11 mouse cellular contexts compared by ENCODE assay signal in genomic region chr17:26064916-26065315, GRCm38 (mm10). TPM values are rescaled to one million over a fixed set of nuclear protein-coding genes. Genes with fewer than 3 reads are reported as not detected.
DNase-seq lines count a peak whose midpoint lies in the region; ATAC-seq lines count a peak whose summit lies in the region.
"Had no signal": no experiment of that assay in that cellular context is flagged by ENCODE, and none has a peak within 500 bp of the region (broad histone marks: within the 10 kb centered on the region; RNA-seq: fewer than 3 reads in every experiment).

No protein-coding gene starts in this region.

- ATAC-seq in embryonic facial prominence, embryonic 14.5 days (ENCODE audit: low read depth): no peak
- ATAC-seq in hindbrain, embryonic 12.5 days (ENCODE audit: low FRiP score): no peak
- ATAC-seq in midbrain, embryonic 16.5 days: no peak
- no peak for ATAC-seq in megakaryocyte, adult 5-6 weeks (ENCODE audit: poor library complexity, severe bottlenecking)

- 0 out of 2 replicates have a peak overlapping the region, but pooled peaks have one; percentile 10 for H3K9ac ChIP-seq in embryonic facial prominence, embryonic 14.5 days (ENCODE audit: low read depth, low read length)
- H3K9ac ChIP-seq in hindbrain, embryonic 12.5 days: peak overlapping the region; percentile 43
- H3K9ac ChIP-seq in midbrain, embryonic 16.5 days (ENCODE audit: low read depth, low read length): no peak overlapping the region
- H3K9ac ChIP-seq: embryonic facial prominence, embryonic 12.5 days; limb, embryonic 15.5 days had no signal

- no peaks in the 10 kb centered on the region for H3K9me3 ChIP-seq in embryonic facial prominence, embryonic 14.5 days (ENCODE audit: control insufficient read depth, low read length)
- H3K9me3 ChIP-seq in hindbrain, embryonic 12.5 days (replicated peaks): no peaks in the 10 kb centered on the region
- no peaks in the 10 kb centered on the region for H3K9me3 ChIP-seq in midbrain, embryonic 16.5 days (replicated peaks; ENCODE audit: control insufficient read depth, low read length, poor library complexity, severe bottlenecking)
- H3K9me3 ChIP-seq: embryonic facial prominence, embryonic 12.5 days; limb, embryonic 15.5 days had no signal

- 73% methylated on average over 6 of the region's 6 CpGs for WGBS in embryonic facial prominence, embryonic 14.5 days
- 66% methylated on average over 6 of the region's 6 CpGs for WGBS in hindbrain, embryonic 12.5 days
- 72% methylated on average over 6 of the region's 6 CpGs for WGBS in midbrain, embryonic 16.5 days

- no peak overlapping the region for H3K27ac ChIP-seq in embryonic facial prominence, embryonic 14.5 days (replicated peaks; ENCODE audit: low read depth, low read length)
- H3K27ac ChIP-seq in hindbrain, embryonic 12.5 days: no peak overlapping the region
- no peak overlapping the region for H3K27ac ChIP-seq in midbrain, embryonic 16.5 days (ENCODE audit: low read length)
- H3K27ac ChIP-seq: embryonic facial prominence, embryonic 12.5 days; limb, embryonic 15.5 days had no signal

- peaks cover 19% of the 10 kb centered on the region; the same call in 1 of the 2 replicates for H3K36me3 ChIP-seq in embryonic facial prominence, embryonic 14.5 days (ENCODE audit: control insufficient read depth, insufficient read depth, low read length)
- H3K36me3 ChIP-seq in hindbrain, embryonic 12.5 days: peaks cover 27% of the 10 kb centered on the region
- H3K36me3 ChIP-seq in midbrain, embryonic 16.5 days (ENCODE audit: control insufficient read depth, insufficient read depth, low read length): peaks cover 3% of the 10 kb centered on the region

- intact Hi-C loops in left cerebral cortex, postnatal 4 days (cut with DNase I): no loop called here

- H3K27me3 ChIP-seq in embryonic facial prominence, embryonic 14.5 days (replicated peaks; ENCODE audit: control insufficient read depth, insufficient read depth, low read length): no peaks in the 10 kb centered on the region
- H3K27me3 ChIP-seq in hindbrain, embryonic 12.5 days: no peaks in the 10 kb centered on the region
- no peaks in the 10 kb centered on the region for H3K27me3 ChIP-seq in midbrain, embryonic 16.5 days (ENCODE audit: control insufficient read depth, insufficient read depth, low read depth, low read length)
- H3K27me3 ChIP-seq: embryonic facial prominence, embryonic 12.5 days; limb, embryonic 15.5 days had no signal

- DNase-seq in kidney, adult 18-20 months: peak; percentile 21
- no peak for DNase-seq in kidney, adult 11 months
- DNase-seq in embryonic facial prominence, embryonic 14.5 days (ENCODE audit: low spot score): no peak
- no peak for DNase-seq in left cerebral cortex, postnatal 4 days
- DNase-seq: lung, postnatal 10 days; thymus, postnatal 36 days had no signal

- no peak overlapping the region for H3K4me3 ChIP-seq in embryonic facial prominence, embryonic 14.5 days (ENCODE audit: low read depth, low read length)
- H3K4me3 ChIP-seq in hindbrain, embryonic 12.5 days: peak overlapping the region; percentile 17; the same call in 1 of the 2 replicates
- H3K4me3 ChIP-seq in midbrain, embryonic 16.5 days (ENCODE audit: low read depth, low read length): no peak overlapping the region
- H3K4me3 ChIP-seq: embryonic facial prominence, embryonic 12.5 days; limb, embryonic 15.5 days had no signal

- H3K4me1 ChIP-seq in embryonic facial prominence, embryonic 14.5 days (ENCODE audit: control insufficient read depth, insufficient read depth, low read length): peaks cover 20% of the 10 kb centered on the region
- H3K4me1 ChIP-seq in hindbrain, embryonic 12.5 days: peaks cover 57% of the 10 kb centered on the region
- peaks cover 57% of the 10 kb centered on the region for H3K4me1 ChIP-seq in midbrain, embryonic 16.5 days (ENCODE audit: control insufficient read depth, insufficient read depth, low read length)

- H3K4me2 ChIP-seq in embryonic facial prominence, embryonic 14.5 days (ENCODE audit: low read depth, low read length): no peak overlapping the region
- peak overlapping the region; percentile 36 for H3K4me2 ChIP-seq in hindbrain, embryonic 12.5 days (replicated peaks)
- H3K4me2 ChIP-seq in midbrain, embryonic 16.5 days (ENCODE audit: low read length): peak overlapping the region; percentile 33
- H3K4me2 ChIP-seq: embryonic facial prominence, embryonic 12.5 days; limb, embryonic 15.5 days had no signal

RNA-seq across cellular contexts. Expression of gene Rab11fip3, which starts 4.4 kb away (rescaled TPM):
- polyA plus RNA-seq in embryonic facial prominence, embryonic 14.5 days (2014; fragmentation: Nextera tagmentation; extraction: Ambion mirVana): 15.8 and 17.7 TPM in 2 replicates
- polyA plus RNA-seq in hindbrain, embryonic 12.5 days (2016; fragmentation: Nextera tagmentation; extraction: Ambion mirVana): 37.1 and 42.8 TPM in 2 replicates
- 25.8 and 30.1 TPM in 2 replicates for polyA plus RNA-seq in midbrain, embryonic 16.5 days (2015; fragmentation: Nextera tagmentation; extraction: Ambion mirVana)
- total RNA-seq in megakaryocyte, adult 5-6 weeks (2015): 0.71 and 1.3 TPM in 2 replicates
- 0.70 and 2.5 TPM in 2 replicates for total RNA-seq in megakaryocyte, adult 5-6 weeks (2017)
- total RNA-seq in left cerebral cortex, postnatal 4 days (2021): 10 to 100 TPM; 79.6 to 82.5 TPM

RNA-seq across cellular contexts. Expression of gene Decr2, which starts 25.2 kb away (rescaled TPM):
- 15.7 and 18.5 TPM in 2 replicates for polyA plus RNA-seq in embryonic facial prominence, embryonic 14.5 days (2014; fragmentation: Nextera tagmentation; extraction: Ambion mirVana)
- polyA plus RNA-seq in hindbrain, embryonic 12.5 days (2016; fragmentation: Nextera tagmentation; extraction: Ambion mirVana): 33.1 and 33.8 TPM in 2 replicates
- 38.2 and 41.3 TPM in 2 replicates for polyA plus RNA-seq in midbrain, embryonic 16.5 days (2015; fragmentation: Nextera tagmentation; extraction: Ambion mirVana)
- total RNA-seq in megakaryocyte, adult 5-6 weeks (2015): 4.8 and 5.0 TPM in 2 replicates
- 11.9 and 13.3 TPM in 2 replicates for total RNA-seq in megakaryocyte, adult 5-6 weeks (2017)
- 10 to 100 TPM; 21.7 to 24.3 TPM for total RNA-seq in left cerebral cortex, postnatal 4 days (2021)

RNA-seq across cellular contexts. Expression of gene Nme4, which starts 30.5 kb away (rescaled TPM):
- polyA plus RNA-seq in embryonic facial prominence, embryonic 14.5 days (2014; fragmentation: Nextera tagmentation; extraction: Ambion mirVana): 77.2 and 92.4 TPM in 2 replicates
- 50.4 and 52.9 TPM in 2 replicates for polyA plus RNA-seq in hindbrain, embryonic 12.5 days (2016; fragmentation: Nextera tagmentation; extraction: Ambion mirVana)
- 16.8 and 18.3 TPM in 2 replicates for polyA plus RNA-seq in midbrain, embryonic 16.5 days (2015; fragmentation: Nextera tagmentation; extraction: Ambion mirVana)
- total RNA-seq in megakaryocyte, adult 5-6 weeks (2015): 2.3 and 3.5 TPM in 2 replicates
- total RNA-seq in megakaryocyte, adult 5-6 weeks (2017): 4.2 and 8.2 TPM in 2 replicates
- total RNA-seq in left cerebral cortex, postnatal 4 days (2021): 1 to 10 TPM; 8.9 to 9.6 TPM

RNA-seq across cellular contexts. Expression of gene Tmem8, which starts 48.2 kb away (rescaled TPM):
- polyA plus RNA-seq in embryonic facial prominence, embryonic 14.5 days (2014; fragmentation: Nextera tagmentation; extraction: Ambion mirVana): 2.1 and 3.0 TPM in 2 replicates
- polyA plus RNA-seq in hindbrain, embryonic 12.5 days (2016; fragmentation: Nextera tagmentation; extraction: Ambion mirVana): 2.9 and 3.0 TPM in 2 replicates
- 3.8 and 3.9 TPM in 2 replicates for polyA plus RNA-seq in midbrain, embryonic 16.5 days (2015; fragmentation: Nextera tagmentation; extraction: Ambion mirVana)
- 13.1 and 20.1 TPM in 2 replicates for total RNA-seq in megakaryocyte, adult 5-6 weeks (2015)
- total RNA-seq in megakaryocyte, adult 5-6 weeks (2017): 11.6 and 14.8 TPM in 2 replicates
- total RNA-seq in left cerebral cortex, postnatal 4 days (2021): 1 to 10 TPM; 7.0 to 7.7 TPM

RNA-seq across cellular contexts. Expression of gene Mrpl28, which starts 58.4 kb away (rescaled TPM):
- polyA plus RNA-seq in embryonic facial prominence, embryonic 14.5 days (2014; fragmentation: Nextera tagmentation; extraction: Ambion mirVana): 177 and 183 TPM in 2 replicates
- polyA plus RNA-seq in hindbrain, embryonic 12.5 days (2016; fragmentation: Nextera tagmentation; extraction: Ambion mirVana): 171 and 184 TPM in 2 replicates
- 161 and 172 TPM in 2 replicates for polyA plus RNA-seq in midbrain, embryonic 16.5 days (2015; fragmentation: Nextera tagmentation; extraction: Ambion mirVana)
- total RNA-seq in megakaryocyte, adult 5-6 weeks (2015): 74.1 and 78.0 TPM in 2 replicates
- 35.1 and 35.4 TPM in 2 replicates for total RNA-seq in megakaryocyte, adult 5-6 weeks (2017)
- total RNA-seq in left cerebral cortex, postnatal 4 days (2021): 10 to 100 TPM; 74.2 to 80.5 TPM
